Mouse (Mus musculus): ENCODE measurements around the gene Nos3. TPM values are rescaled to one million over a fixed set of nuclear protein-coding genes. Genes with fewer than 3 reads are reported as not detected.

Gene Nos3
- total RNA-seq, 2 experiments from 2014 or later: 6.8 to 7.0 TPM

- peak in 1 of 2 experiments; percentile 69 for DNase-seq (ENCODE audit: low spot score in 2 of 2)
Observed at GRCm38 (mm10) chr5:24374216-24374615, 9.6 kb downstream of the Nos3 start.

- no peak for DNase-seq (ENCODE audit: low spot score in 2 of 2)
Observed at GRCm38 (mm10) chr5:24374666-24375328, 10.2 kb downstream of the Nos3 start.

- DNase-seq (ENCODE audit: low spot score in 2 of 2): no peak
Observed at GRCm38 (mm10) chr5:24378700-24379099, 14.1 kb downstream of the Nos3 start.

GRCm38 (mm10) chr5:24379501-24379900 lies 14.9 kb downstream of the Nos3 start:
- no peak for DNase-seq (ENCODE audit: low spot score in 2 of 2)

GRCm38 (mm10) chr5:24380499-24380898 lies 15.9 kb downstream of the Nos3 start:
- no peak for DNase-seq (ENCODE audit: low spot score in 2 of 2)

GRCm38 (mm10) chr5:24381486-24381885 lies 16.9 kb downstream of the Nos3 start:
- no peak for DNase-seq (ENCODE audit: low spot score in 2 of 2)

GRCm38 (mm10) chr5:24381988-24382387 lies 17.4 kb downstream of the Nos3 start:
- no peak for DNase-seq (ENCODE audit: low spot score in 2 of 2)

- peak; percentile 88 to 95 for DNase-seq (ENCODE audit: low spot score in 2 of 2)
Observed at GRCm38 (mm10) chr5:24383026-24383859, 18.6 kb downstream of the Nos3 start.

GRCm38 (mm10) chr5:24384407-24384806 lies 19.8 kb downstream of the Nos3 start:
- peak; percentile 26 to 50 for DNase-seq (ENCODE audit: low spot score in 2 of 2)

GRCm38 (mm10) chr5:24385374-24385773 lies 20.8 kb downstream of the Nos3 start:
- DNase-seq (ENCODE audit: low spot score in 2 of 2): no peak

GRCm38 (mm10) chr5:24385887-24386550 lies 21.4 kb downstream of the Nos3 start:
- no peak for DNase-seq (ENCODE audit: low spot score in 2 of 2)

- DNase-seq (ENCODE audit: low spot score in 2 of 2): peak; percentile 57 to 71
Observed at GRCm38 (mm10) chr5:24387264-24388241, 22.9 kb downstream of the Nos3 start.

- DNase-seq (ENCODE audit: low spot score in 2 of 2): no peak
Observed at GRCm38 (mm10) chr5:24388246-24388915, 23.8 kb downstream of the Nos3 start.

- DNase-seq (ENCODE audit: low spot score in 2 of 2): no peak
Observed at GRCm38 (mm10) chr5:24389011-24389657, 24.5 kb downstream of the Nos3 start.

- DNase-seq (ENCODE audit: low spot score in 2 of 2): no peak
Observed at GRCm38 (mm10) chr5:24389658-24390020, 25.0 kb downstream of the Nos3 start.

GRCm38 (mm10) chr5:24391864-24392263 lies 27.3 kb downstream of the Nos3 start, which contains the start of gene Atg9b:
Gene Atg9b, minus strand, starts transcription at chr5:24392143.
- DNase-seq (ENCODE audit: low spot score in 2 of 2): no peak

GRCm38 (mm10) chr5:24392724-24393123 lies 28.1 kb downstream of the Nos3 start:
- no peak for DNase-seq (ENCODE audit: low spot score in 2 of 2)

- peak; percentile 81 to 93 for DNase-seq (ENCODE audit: low spot score in 2 of 2)
Observed at GRCm38 (mm10) chr5:24393392-24393997, 28.9 kb downstream of the Nos3 start, which contains the start of gene Abcb8. Gene Abcb8, plus strand, starts transcription at chr5:24393663.

All from layer of hippocampus, adult 18-20 months (tissue).